10 mouse cellular contexts compared by ENCODE assay signal in genomic region chr16:17499249-17499883, GRCm38 (mm10). TPM values are rescaled to one million over a fixed set of nuclear protein-coding genes. Genes with fewer than 3 reads are reported as not detected.
DNase-seq lines count a peak whose midpoint lies in the region; ATAC-seq lines count a peak whose summit lies in the region.
"Had no signal": no experiment of that assay in that cellular context is flagged by ENCODE, and none has a peak within 500 bp of the region (broad histone marks: within the 10 kb centered on the region; RNA-seq: fewer than 3 reads in every experiment).

No protein-coding gene starts in this region.

- H3K9me3 ChIP-seq in limb, embryonic 13.5 days: no peaks in the 10 kb centered on the region
- H3K9me3 ChIP-seq: megakaryocyte, embryonic 14.5 days had no signal

- H3K4me1 ChIP-seq in limb, embryonic 13.5 days: peaks cover 9% of the 10 kb centered on the region

- peaks cover 5% of the 10 kb centered on the region; the same call in 1 of the 2 replicates for H3K27me3 ChIP-seq in limb, embryonic 13.5 days

- H3K4me2 ChIP-seq in limb, embryonic 13.5 days (replicated peaks): no peak overlapping the region

- H3K27ac ChIP-seq in limb, embryonic 13.5 days: no peak overlapping the region

- ATAC-seq in limb, embryonic 13.5 days (ENCODE audit: low FRiP score, low read depth): peak; percentile 17; the same call in 1 of the 2 replicates

- H3K4me3 ChIP-seq in limb, embryonic 13.5 days: no peak overlapping the region
- H3K4me3 ChIP-seq: megakaryocyte, embryonic 14.5 days had no signal

- WGBS in limb, embryonic 13.5 days: 28% methylated on average over 10 of the region's 10 CpGs

- DNase-seq in cerebellum, adult 9-11 months: peak; percentile 41
- no peak for DNase-seq in cerebellum, adult 9-10 months
- DNase-seq in right cerebral cortex, postnatal 10 days (ENCODE audit: low spot score in 2 of 2): peak; percentile 64 to 68
- no peak for DNase-seq in right cerebral cortex, postnatal 14 days
- DNase-seq in adrenal gland, adult 2 months: no peak
- DNase-seq in thymus, postnatal 4 days: no peak
- DNase-seq in layer of hippocampus, postnatal 14 days (ENCODE audit: low spot score in 2 of 2): no peak
- DNase-seq: spleen, adult 18-20 months had no signal

- no peaks in the 10 kb centered on the region for H3K36me3 ChIP-seq in limb, embryonic 13.5 days

- no peak overlapping the region for H3K9ac ChIP-seq in limb, embryonic 13.5 days

RNA-seq across cellular contexts. Expression of gene Lztr1, which starts 9.1 kb away (rescaled TPM):
- polyA plus RNA-seq in limb, embryonic 13.5 days (2015; fragmentation: Nextera tagmentation; extraction: Ambion mirVana): 104 and 106 TPM in 2 replicates
- total RNA-seq in adrenal gland, adult 2 months (2021): 10 to 100 TPM; 53.4 to 74.0 TPM
- polyA plus RNA-seq in adrenal gland, adult 2 months (2012; rRNA removed): 231 and 248 TPM in 2 replicates
- 100 to 1,000 TPM; 204 to 215 TPM for total RNA-seq in layer of hippocampus, postnatal 14 days (2021)

RNA-seq across cellular contexts. Expression of gene Aifm3, which starts 10.0 kb away (rescaled TPM):
- 0.52 and 0.83 TPM in 2 replicates for polyA plus RNA-seq in limb, embryonic 13.5 days (2015; fragmentation: Nextera tagmentation; extraction: Ambion mirVana)
- total RNA-seq in adrenal gland, adult 2 months (2021): 1 to 10 TPM; 6.1 to 9.0 TPM
- 10.2 and 13.8 TPM in 2 replicates for polyA plus RNA-seq in adrenal gland, adult 2 months (2012; rRNA removed)
- 10 to 100 TPM; 59.1 to 61.5 TPM for total RNA-seq in layer of hippocampus, postnatal 14 days (2021)

RNA-seq across cellular contexts. Expression of gene Thap7, which starts 31.6 kb away (rescaled TPM):
- 72.0 and 75.2 TPM in 2 replicates for polyA plus RNA-seq in limb, embryonic 13.5 days (2015; fragmentation: Nextera tagmentation; extraction: Ambion mirVana)
- total RNA-seq in adrenal gland, adult 2 months (2021): 10 to 100 TPM; 37.7 to 41.9 TPM
- polyA plus RNA-seq in adrenal gland, adult 2 months (2012; rRNA removed): 137 and 144 TPM in 2 replicates
- total RNA-seq in layer of hippocampus, postnatal 14 days (2021): 10 to 100 TPM; 38.1 to 40.8 TPM

RNA-seq across cellular contexts. Expression of gene Crkl, which starts 47.6 kb away (rescaled TPM):
- polyA plus RNA-seq in limb, embryonic 13.5 days (2015; fragmentation: Nextera tagmentation; extraction: Ambion mirVana): 81.6 and 88.6 TPM in 2 replicates
- 10 to 100 TPM; 30.3 to 49.1 TPM for total RNA-seq in adrenal gland, adult 2 months (2021)
- 60.0 and 83.4 TPM in 2 replicates for polyA plus RNA-seq in adrenal gland, adult 2 months (2012; rRNA removed)
- 10 to 100 TPM; 37.3 to 37.4 TPM for total RNA-seq in layer of hippocampus, postnatal 14 days (2021)

Comparison
In these comparisons a context has a peak if more than half of its experiments do, and no peak if none do; other contexts are left out.
1. DNase-seq: peak in cerebellum, adult 9-11 months (single experiment) and right cerebral cortex, postnatal 10 days (2 of 2); none in cerebellum, adult 9-10 months (single experiment), right cerebral cortex, postnatal 14 days (single experiment), adrenal gland, adult 2 months (single experiment), thymus, postnatal 4 days (single experiment) and layer of hippocampus, postnatal 14 days (0 of 2).
2. RNA of gene Aifm3, which starts 10.0 kb away (total RNA-seq): 59.1 to 61.5 TPM in layer of hippocampus, postnatal 14 days; 6.1 to 9.0 TPM in adrenal gland, adult 2 months; every median in the first group is over 4 times any median in the second.